Mouse (Mus musculus) heart, postnatal 0 days (tissue): ENCODE data around the gene Gstt1. TPM values are rescaled to one million over a fixed set of nuclear protein-coding genes. Genes with fewer than 3 reads are reported as not detected.
"Not testable (repeated sequence)": the region's sequence is repeated elsewhere in the genome, so short reads cannot be mapped to it uniquely, and the experiment has no call there.

Experiments
- ATAC-seq: fragments of 200-750 bp; cut with Nextera tagmentation; 2 replicates; pipeline ENCODE4 v1.8.0; 2017; ENCODE audit warnings: low read depth, moderate number of reproducible peaks, moderate library complexity; ENCODE audit not compliant: insufficient read depth
- DNase-seq: peaks from one replicate; pipeline ENCODE4 v3.0.0-alpha.2; 2016; ENCODE audit warnings: low spot score
- H3K27ac ChIP-seq: fragments of 300-500 bp; sonication (generic); 2 replicates; pipeline ENCODE4 v1.5.1; 2014; ENCODE audit warnings: low read depth, mild to moderate bottlenecking
- H3K27me3 ChIP-seq: fragments of 300-500 bp; sonication (generic); 2 replicates; pipeline ENCODE4 v1.6.1; 2014; ENCODE audit warnings: low read length, mixed read lengths; ENCODE audit not compliant: control insufficient read depth, insufficient read depth
- H3K36me3 ChIP-seq: fragments of 300-500 bp; sonication (generic); replicated peaks from 2 replicates; pipeline ENCODE4 v1.6.1; 2014; ENCODE audit warnings: low read length, mixed read lengths; ENCODE audit not compliant: control insufficient read depth, insufficient read depth
- H3K4me1 ChIP-seq: fragments of 300-500 bp; sonication (generic); 2 replicates; pipeline ENCODE4 v1.6.1; 2014; ENCODE audit warnings: antibody characterized with exemption; ENCODE audit not compliant: control insufficient read depth, insufficient read depth
- H3K4me2 ChIP-seq: fragments of 300-500 bp; sonication (generic); 2 replicates; pipeline ENCODE4 v1.6.1; 2014; ENCODE audit warnings: low read depth, mild to moderate bottlenecking, low read length, moderate library complexity
- H3K4me3 ChIP-seq: fragments of 300-500 bp; sonication (generic); 2 replicates; pipeline ENCODE4 v1.5.1; 2014; ENCODE audit warnings: low read depth, low read length
- H3K9ac ChIP-seq: fragments of 300-500 bp; sonication (generic); replicated peaks from 2 replicates; pipeline ENCODE4 v1.6.1; 2014; ENCODE audit warnings: low read depth, low read length, mixed read lengths
- H3K9me3 ChIP-seq: fragments of 300-500 bp; sonication (generic); replicated peaks from 2 replicates; pipeline ENCODE4 v1.6.1; 2016; ENCODE audit warnings: low read length; ENCODE audit not compliant: control insufficient read depth
- CTCF ChIP-seq: IDR thresholded peaks from 2 replicates; pipeline ENCODE4 v1.5.1; 2016; ENCODE audit warnings: antibody characterized with exemption, control low read depth, low read depth
- EP300 ChIP-seq: IDR thresholded peaks from 2 replicates; pipeline ENCODE4 v1.6.1; 2016; ENCODE audit warnings: antibody characterized with exemption, low read depth
- WGBS: fragments of 180-500 bp; shearing (Covaris S2); extraction: QIAGEN DNeasy Blood & Tissue Kit; methylation state at CpG from one replicate; pipeline ENCODE4 v1.1.7; 2014; 5-methylcytosine and 5-hydroxymethylcytosine counted together
- polyA plus RNA-seq: library from polyadenylated mRNA; unstranded; fragments of >200 nt; fragmentation: Nextera tagmentation; extraction: Ambion mirVana; gene quantifications from 2 replicates; pipeline ENCODE4 v1.2.1, GENCODE M21; 2015
- total RNA-seq: library from RNA; depleted of rRNA; stranded (reverse); fragments of >200 nt; gene quantifications from 2 replicates; pipeline ENCODE4 v1.2.3, GENCODE M21; 2014; ENCODE audit warnings: low replicate concordance

The Gstt1 gene
- total and polyA plus RNA-seq, 2 experiments from 2014 or later, result 7.6 to 20.0 TPM

- Histone ChIP-seq H3K27me3 (peaks cover 12% of the 10 kb centered on the region; the same call in 1 of the 2 replicates), H3K27ac (no peak overlapping the region), H3K36me3 (no peaks in the 10 kb centered on the region), H3K9ac (no peak overlapping the region), H3K4me2 (no peak overlapping the region), H3K9me3 (peaks cover 9% of the 10 kb centered on the region), H3K4me1 (0 out of 2 replicates have a peak, but pooled peaks cover 5% of the 10 kb centered on the region), H3K4me3 (no peak overlapping the region)
- whole genome bisulfite sequencing, result 63% methylated on average over 2 of the region's 2 CpGs
- no peak for TF ChIP-seq CTCF
- no peak for TF ChIP-seq EP300
- DNase-seq (no peak), ATAC-seq (no peak)
Measured at GRCm38 (mm10) chr10:75777885-75778284, 20.5 kb downstream of the Gstt1 start.

- no peak overlapping the region for H3K27ac ChIP-seq
- peaks cover 9% of the 10 kb centered on the region for H3K9me3 ChIP-seq
- H3K4me1 ChIP-seq, result peaks cover 12% of the 10 kb centered on the region
- 75% methylated on average over 6 of the region's 6 CpGs for WGBS
- DNase-seq, result no peak
- no peak overlapping the region for H3K4me2 ChIP-seq
- H3K36me3 ChIP-seq, result no peaks in the 10 kb centered on the region
- TF ChIP-seq CTCF (no peak), EP300 (no peak)
- no peak overlapping the region for H3K9ac ChIP-seq
- ATAC-seq, result no peak
- H3K4me3 ChIP-seq, result no peak overlapping the region
- 0 out of 2 replicates have a peak, but pooled peaks cover 7% of the 10 kb centered on the region for H3K27me3 ChIP-seq
Measured at GRCm38 (mm10) chr10:75776562-75776961, 21.8 kb downstream of the Gstt1 start.

- peaks cover 8% of the 10 kb centered on the region for H3K4me1 ChIP-seq
- H3K9ac ChIP-seq, result no peak overlapping the region
- ATAC-seq (no peak), DNase-seq (no peak)
- TF ChIP-seq CTCF (no peak), EP300 (no peak)
- 0 out of 2 replicates have a peak, but pooled peaks cover 2% of the 10 kb centered on the region for H3K27me3 ChIP-seq
- peaks cover 9% of the 10 kb centered on the region for H3K9me3 ChIP-seq
- H3K27ac ChIP-seq, result no peak overlapping the region
- H3K4me3 ChIP-seq, result no peak overlapping the region
- no peaks in the 10 kb centered on the region for H3K36me3 ChIP-seq
- H3K4me2 ChIP-seq, result no peak overlapping the region
- WGBS, result 82% methylated on average over 9 of the region's 9 CpGs
Measured at GRCm38 (mm10) chr10:75774587-75774986, 23.8 kb downstream of the Gstt1 start.

- no peak for ATAC-seq
- Histone ChIP-seq H3K4me1 (peaks cover 8% of the 10 kb centered on the region), H3K9me3 (peaks cover 9% of the 10 kb centered on the region), H3K9ac (no peak overlapping the region), H3K36me3 (no peaks in the 10 kb centered on the region), H3K4me3 (no peak overlapping the region), H3K27ac (no peak overlapping the region), H3K27me3 (no peaks in the 10 kb centered on the region), H3K4me2 (no peak overlapping the region)
- 89% methylated on average over 5 of the region's 5 CpGs for WGBS
- no peak for DNase-seq
- no peak for TF ChIP-seq EP300
- no peak for TF ChIP-seq CTCF
Measured at GRCm38 (mm10) chr10:75774102-75774501, 24.3 kb downstream of the Gstt1 start.

- 0 out of 2 replicates have a peak, but pooled peaks have one; percentile 40 for TF ChIP-seq EP300
- TF ChIP-seq CTCF, result peak; percentile 21; the same call in 1 of the 2 replicates
- peak within 1 kb of the TSS; percentile 99 for H3K4me2 ChIP-seq
- no peak within 1 kb of the TSS for H3K27ac ChIP-seq
- peaks cover 8% of the 10 kb centered on the region for H3K4me1 ChIP-seq
- no peaks in the 10 kb centered on the region for H3K27me3 ChIP-seq
- H3K9ac ChIP-seq, result peak within 1 kb of the TSS; percentile 66
- peak; percentile 93 for DNase-seq
- ATAC-seq, result peak; percentile 96
- WGBS, result under 1% methylated on average over 47 of the region's 47 CpGs
- no peaks in the 10 kb centered on the region for H3K9me3 ChIP-seq
- no peaks in the 10 kb centered on the region for H3K36me3 ChIP-seq
- peak within 1 kb of the TSS; percentile 67 for H3K4me3 ChIP-seq
Measured at GRCm38 (mm10) chr10:75772795-75773664, 25.4 kb downstream of the Gstt1 start, which contains the start of gene Ddt. Ddt (minus strand) TSS chr10:75773414.

GRCm38 (mm10) chr10:75767756-75768155 is 30.6 kb downstream of the Gstt1 start:
- H3K36me3 ChIP-seq, H3K9me3 ChIP-seq, ATAC-seq, DNase-seq, H3K4me3 ChIP-seq, H3K27ac ChIP-seq, H3K4me1 ChIP-seq, H3K27me3 ChIP-seq, H3K9ac ChIP-seq, H3K4me2 ChIP-seq: not testable (repeated sequence)
- 21% methylated on average over 5 of the region's 5 CpGs for WGBS
